Mouse (Mus musculus): ENCODE measurements at regions not wholly inside any gene's neighbourhood (a gene's known extent, or its start where the extent isn't known, plus 50 kb on each side); places are given as distances from the start of the nearest gene placed in this dataset.

DNA sequence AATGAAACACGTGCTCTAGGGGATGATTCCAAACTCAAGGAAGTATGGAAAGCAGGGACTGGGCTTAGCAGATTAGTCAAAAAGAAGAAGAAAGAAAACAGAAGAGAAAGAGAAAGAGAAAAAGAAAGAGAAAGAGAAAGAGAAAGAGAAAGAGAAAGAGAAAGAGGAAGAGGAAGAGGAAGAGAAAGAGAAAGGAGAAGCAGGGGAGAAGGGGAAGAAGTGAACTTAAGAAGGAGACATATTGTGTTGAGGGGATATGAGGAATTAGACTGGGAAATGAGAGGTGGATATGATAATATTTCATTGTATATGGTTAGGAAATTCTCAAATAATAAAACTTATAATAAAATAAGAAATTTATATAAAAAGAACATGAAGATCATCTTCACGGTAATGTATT, 59.1 kb upstream of the Grik2 start:
- no peaks in the 10 kb centered on the region for H3K27me3 ChIP-seq (ENCODE audit: control insufficient read depth in 1 of 2, insufficient read depth in 2 of 2, low read length in 2 of 2)
- no peaks in the 10 kb centered on the region for H3K36me3 ChIP-seq (ENCODE audit: control insufficient read depth in 1 of 2, insufficient read depth in 2 of 2, low read length in 2 of 2)
- no peak overlapping the region for H3K27ac ChIP-seq (ENCODE audit: control insufficient read depth, low read depth, low read length)
- no peaks in the 10 kb centered on the region for H3K4me1 ChIP-seq (ENCODE audit: control insufficient read depth in 1 of 2, insufficient read depth in 2 of 2, low read length in 2 of 2)
- no peak overlapping the region for H3K4me3 ChIP-seq (ENCODE audit: control insufficient read depth in 1 of 2, insufficient read depth in 1 of 2, low read depth in 2 of 2, low read length in 2 of 2)
- H3K9ac ChIP-seq (ENCODE audit: control insufficient read depth, low read depth, low read length, poor library complexity, severe bottlenecking): no peak overlapping the region
- DNase-seq (ENCODE audit: low read depth, low spot score): no peak
- no peaks in the 10 kb centered on the region for H3K9me3 ChIP-seq (replicated peaks; ENCODE audit: insufficient read depth, low read length)
- no peaks in the 10 kb centered on the region for H3K79me2 ChIP-seq (ENCODE audit: control insufficient read depth, insufficient read depth, low read length, poor library complexity)
- TF ChIP-seq ETS1 (IDR thresholded peaks at IDR 0.05; ENCODE audit: low read depth, low read length): peak; percentile 73
- TF ChIP-seq MAX (IDR thresholded peaks at IDR 0.05; ENCODE audit: low read length): no peak

DNA sequence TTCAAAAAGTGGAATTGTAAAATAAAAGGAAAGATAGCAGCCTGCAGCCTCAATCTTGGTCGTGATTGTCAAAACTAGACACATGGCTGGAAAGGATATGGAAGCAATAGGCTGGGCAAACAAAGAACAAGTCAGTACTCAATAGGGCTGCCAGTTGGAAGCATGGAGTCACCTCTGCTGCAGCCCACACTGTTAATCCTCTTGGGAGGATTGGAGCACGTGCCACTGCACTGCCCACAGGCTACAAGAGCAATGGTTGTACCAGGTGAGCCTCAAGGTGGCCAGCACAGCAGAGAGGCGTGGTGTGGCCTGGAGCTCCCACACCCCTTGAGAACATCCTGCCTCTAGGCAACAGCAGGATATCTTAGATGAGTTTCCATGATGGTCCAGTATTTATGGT, 55.7 kb upstream of the Grik2 start:
- TF ChIP-seq GATA1 (IDR thresholded peaks at IDR 0.05; ENCODE audit: low read depth, low read length) (no peak), MEF2A (IDR thresholded peaks at IDR 0.05; ENCODE audit: extremely low read depth, insufficient replicate concordance, low read depth, low read length, poor library complexity, severe bottlenecking) (no peak), POLR2A (IDR thresholded peaks at IDR 0.05; ENCODE audit: control insufficient read depth in 1 of 2, insufficient read depth in 1 of 2, low read depth in 1 of 2, low read length in 2 of 2, poor library complexity in 1 of 2) (no peak), ETS1 (IDR thresholded peaks at IDR 0.05; ENCODE audit: low read depth, low read length) (no peak), MYC (IDR thresholded peaks at IDR 0.05; ENCODE audit: low read depth, low read length) (no peak), ZNF384 (IDR thresholded peaks at IDR 0.05; ENCODE audit: low read depth, low read length) (no peak), CHD1 (IDR thresholded peaks at IDR 0.05; ENCODE audit: low read depth, low read length) (no peak), EP300 (IDR thresholded peaks at IDR 0.05; ENCODE audit: low read depth in 1 of 2, low read length in 2 of 2) (no peak), TCF12 (IDR thresholded peaks at IDR 0.05; ENCODE audit: low read depth, low read length) (no peak), CHD2 (IDR thresholded peaks at IDR 0.05; ENCODE audit: low read length) (no peak), USF2 (IDR thresholded peaks at IDR 0.05; ENCODE audit: borderline replicate concordance in 1 of 2, insufficient read depth in 1 of 2, low read depth in 1 of 2, low read length in 2 of 2) (no peak)
- H3K79me2 ChIP-seq (ENCODE audit: control insufficient read depth, insufficient read depth, low read length, poor library complexity): no peaks in the 10 kb centered on the region
- no peak overlapping the region for H3K9ac ChIP-seq (ENCODE audit: control insufficient read depth, low read depth, low read length, poor library complexity, severe bottlenecking)
- no peaks in the 10 kb centered on the region for H3K36me3 ChIP-seq (ENCODE audit: control insufficient read depth in 1 of 2, insufficient read depth in 2 of 2, low read length in 2 of 2)
- no peaks in the 10 kb centered on the region for H3K4me1 ChIP-seq (ENCODE audit: control insufficient read depth in 1 of 2, insufficient read depth in 2 of 2, low read length in 2 of 2)
- H3K4me3 ChIP-seq (ENCODE audit: control insufficient read depth in 1 of 2, insufficient read depth in 1 of 2, low read depth in 2 of 2, low read length in 2 of 2): no peak overlapping the region
- DNase-seq (ENCODE audit: low read depth, low spot score): no peak
- no peaks in the 10 kb centered on the region for H3K9me3 ChIP-seq (replicated peaks; ENCODE audit: insufficient read depth, low read length)
- no peaks in the 10 kb centered on the region for H3K27me3 ChIP-seq (ENCODE audit: control insufficient read depth in 1 of 2, insufficient read depth in 2 of 2, low read length in 2 of 2)
- no peak overlapping the region for H3K27ac ChIP-seq (ENCODE audit: control insufficient read depth, low read depth, low read length)

Measured in MEL (cell line).